Mouse (Mus musculus) large intestine, adult 2 months (tissue): Measurements from ENCODE around the gene Acsm2. TPM values are rescaled to one million over a fixed set of nuclear protein-coding genes. Genes with fewer than 3 reads are reported as not detected.

ENCODE experiments used
- polyA plus RNA-seq: library from polyadenylated mRNA; depleted of rRNA; stranded (reverse); fragments of >200 nt; gene quantifications from 2 replicates; pipeline ENCODE4 v1.2.3, GENCODE M21; 2012; rRNA removed

Gene Acsm2
- polyA plus RNA-seq, 1 experiment: not detected

Other genes starting within 250 kb of the Acsm2 start
- gene Gp2, start 95.1 kb upstream of the Acsm2 start, polyA plus RNA-seq: 1.6 TPM in 2 replicates
- not detected in 2 replicates for gene Umod, start 75.1 kb upstream of the Acsm2 start, polyA plus RNA-seq
- 0.45 and 1.9 TPM in 2 replicates for gene Acsm5, start 34.9 kb upstream of the Acsm2 start, polyA plus RNA-seq
- gene Pdilt, start 30.9 kb upstream of the Acsm2 start, polyA plus RNA-seq: not detected in 2 replicates
- not detected in 2 replicates for gene Acsm1, start 52.7 kb downstream of the Acsm2 start, polyA plus RNA-seq
- gene Acsm4, start 135.7 kb downstream of the Acsm2 start, polyA plus RNA-seq: not detected in 2 replicates
- gene Thumpd1, start 166.5 kb downstream of the Acsm2 start, polyA plus RNA-seq: 8.6 and 9.9 TPM in 2 replicates
- 3.8 and 10.2 TPM in 2 replicates for gene Acsm3, start 206.6 kb downstream of the Acsm2 start, polyA plus RNA-seq
- 1.9 and 3.7 TPM in 2 replicates for gene Rexo5, start 239.7 kb downstream of the Acsm2 start, polyA plus RNA-seq
- 1.3 and 1.4 TPM in 2 replicates for gene Eri2, start 239.7 kb downstream of the Acsm2 start, polyA plus RNA-seq